Mouse (Mus musculus): ENCODE measurements around the gene Olfr403.
"Not testable (repeated sequence)": the region's sequence is repeated elsewhere in the genome, so short reads cannot be mapped to it uniquely, and the experiment has no call there.

Olfr403 gene

GRCm38 (mm10) chr11:74185949-74186348 is at the start of gene Olfr403:
TSS of gene Olfr403 (plus strand) at chr11:74186249.
- no peak for DNase-seq

- DNase-seq = not testable (repeated sequence)
These were observed 46.0 kb upstream of the Olfr403 start for GRCm38 (mm10) chr11:74140001-74140400.

GRCm38 (mm10) chr11:74145866-74146265 is 40.2 kb upstream of the Olfr403 start:
- DNase-seq = no peak

- DNase-seq = no peak
These were observed 32.8 kb upstream of the Olfr403 start, which contains the start of gene Olfr402 for GRCm38 (mm10) chr11:74153229-74153628. TSS of gene Olfr402 (plus strand) at chr11:74153529.

DNA sequence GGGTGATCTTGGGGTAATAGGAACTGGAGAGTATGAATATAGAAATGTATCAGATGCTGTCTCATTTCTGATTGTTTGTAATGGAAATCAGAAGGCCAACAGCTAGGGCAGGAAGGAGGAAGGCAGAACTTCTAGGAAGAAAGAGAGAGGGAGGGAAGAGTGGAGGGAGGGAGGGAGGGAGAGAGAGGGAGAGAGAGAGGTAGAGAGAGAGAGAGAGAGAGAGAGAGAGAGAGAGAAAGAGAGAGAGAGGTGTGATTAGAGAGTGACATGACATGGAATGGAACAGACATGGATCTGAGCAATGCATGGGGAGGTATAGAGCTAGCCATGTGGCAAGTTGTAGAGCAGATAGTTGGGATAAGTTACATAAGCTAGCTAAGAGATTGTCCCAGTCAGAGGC is 17.3 kb upstream of the Olfr403 start:
- DNase-seq = no peak

DNA sequence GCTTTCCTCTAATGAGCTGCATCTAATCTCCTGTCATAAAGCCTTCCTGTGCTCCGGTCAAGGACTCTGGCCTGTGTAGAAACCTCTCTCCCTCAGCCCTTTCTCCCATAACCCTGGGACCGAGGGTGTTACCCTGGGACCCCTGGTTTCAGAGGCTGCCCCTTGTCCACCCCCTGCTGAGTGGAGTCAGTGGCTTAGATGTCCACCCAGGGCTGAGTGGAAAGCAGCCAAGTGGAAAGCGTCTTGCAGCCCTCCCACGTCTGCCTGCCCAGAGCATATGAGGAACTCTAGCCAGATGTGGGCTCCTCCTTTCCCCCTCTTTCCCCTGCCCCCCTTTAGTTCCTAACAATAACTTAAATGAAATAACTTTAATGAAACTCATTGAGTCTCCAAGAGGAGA is 2.9 kb upstream of the Olfr403 start:
- DNase-seq = no peak

DNA sequence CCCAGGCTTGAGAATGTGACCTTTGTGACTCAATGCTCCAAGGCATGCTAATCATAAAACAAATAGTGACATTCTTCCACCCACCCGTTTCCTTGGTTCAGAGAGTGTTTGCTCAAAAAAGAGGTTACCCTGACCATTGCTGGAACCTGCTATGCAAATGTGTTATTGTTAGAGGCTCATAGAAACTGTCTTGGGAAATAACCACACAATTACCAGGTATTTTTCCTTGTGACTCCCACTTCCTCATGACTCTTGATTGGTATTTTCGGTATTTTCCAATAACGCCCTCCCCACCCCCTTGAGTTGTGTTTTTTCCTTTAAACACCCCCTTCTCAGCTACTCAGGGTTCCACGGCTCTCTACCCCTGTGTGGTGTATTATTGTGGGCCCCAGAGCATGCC is 2.3 kb upstream of the Olfr403 start:
- no peak for DNase-seq

DNA sequence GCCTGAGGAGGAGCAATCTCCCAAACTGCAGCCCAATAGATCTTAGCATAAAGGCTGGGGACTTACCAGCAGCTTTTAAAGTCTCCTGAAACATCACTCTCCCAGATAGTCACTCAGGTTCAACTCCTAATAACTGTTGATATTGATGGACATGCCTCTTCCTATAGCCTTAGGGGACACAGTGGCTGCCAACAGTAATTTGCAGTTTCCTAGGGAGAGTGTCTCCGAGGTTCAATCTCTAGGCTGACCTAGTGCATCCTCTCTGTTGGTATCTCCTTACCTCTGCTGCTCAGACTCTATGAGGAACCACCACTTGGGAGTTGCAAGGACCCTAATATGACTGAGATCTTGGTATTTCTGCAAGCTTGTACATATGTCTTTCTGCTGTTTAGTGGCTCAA is 25.2 kb downstream of the Olfr403 start, which contains the start of gene Olfr43:
Gene Olfr43, minus strand, starts transcription at position 101 of the 400 bp plus-strand sequence.
- DNase-seq = no peak

DNA sequence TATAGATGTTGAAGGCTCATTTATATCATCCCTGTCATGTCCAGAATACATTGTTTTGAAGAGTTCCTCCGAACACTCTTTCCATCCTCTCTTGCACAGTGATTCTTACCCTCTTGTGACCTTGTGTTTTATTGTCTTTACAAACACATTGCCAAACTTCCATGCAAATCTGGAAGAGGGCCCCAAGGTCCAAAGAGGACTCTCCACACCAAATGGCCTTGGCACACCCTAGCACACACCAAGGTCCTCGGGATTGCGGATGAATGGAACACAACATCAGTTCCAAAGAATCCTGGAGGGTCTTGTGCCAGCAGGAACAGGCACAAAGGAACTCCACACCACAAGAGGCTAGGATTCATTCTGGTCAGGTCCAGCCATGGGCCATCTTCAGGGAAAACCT is 55.2 kb downstream of the Olfr403 start:
- DNase-seq = no peak

Measured in thymus, postnatal 14 days (tissue).